In genomic region chr9:115213755-115214264, GRCm38 (mm10) we compare ENCODE assay signal across 23 mouse cellular contexts.
A peak's percentile ranks its signal among the peaks of the same experiment; 100 is the strongest.
DNase-seq lines count a peak whose midpoint lies in the region; ATAC-seq and TF ChIP-seq lines count a peak whose summit lies in the region.
"Had no signal": no experiment of that assay in that cellular context is flagged by ENCODE, and none has a peak within 500 bp of the region (broad histone marks: within the 10 kb centered on the region; RNA-seq: fewer than 3 reads in every experiment).

No protein-coding gene starts in this region.

- TF ChIP-seq CTCF in forebrain, postnatal 0 days (IDR thresholded peaks at IDR 0.05; ENCODE audit: low read depth), result peak; percentile 19; the same call in 1 of the 2 replicates
- TF ChIP-seq CTCF in layer of hippocampus, adult 2 months (conservative IDR thresholded peaks at IDR 0.05), result peak; percentile 41

- no peak overlapping the region for H3K4me3 ChIP-seq in forebrain, postnatal 0 days (ENCODE audit: low read depth, low read length)
- no peak overlapping the region for H3K4me3 ChIP-seq in forebrain, embryonic 13.5 days
- H3K4me3 ChIP-seq in layer of hippocampus, adult 2 months, result no peak overlapping the region
- no peak overlapping the region for H3K4me3 ChIP-seq in midbrain, embryonic 15.5 days
- H3K4me3 ChIP-seq in midbrain, embryonic 13.5 days (replicated peaks), result no peak overlapping the region
- H3K4me3 ChIP-seq: forebrain, embryonic 15.5 days; left cerebral cortex, adult 2 months; liver, embryonic 15.5 days had no signal

- no peak for ATAC-seq in forebrain, postnatal 0 days
- ATAC-seq in forebrain, embryonic 13.5 days, result no peak
- ATAC-seq in midbrain, embryonic 15.5 days (replicated peaks), result no peak
- no peak for ATAC-seq in midbrain, embryonic 13.5 days
- no peak for ATAC-seq in erythroblast, adult 5-6 weeks (replicated peaks; ENCODE audit: low FRiP score, poor library complexity, severe bottlenecking)
- ATAC-seq: forebrain, embryonic 15.5 days; Patski had no signal

- H3K9me3 ChIP-seq in forebrain, postnatal 0 days (ENCODE audit: low read length), result no peaks in the 10 kb centered on the region
- H3K9me3 ChIP-seq in forebrain, embryonic 13.5 days (replicated peaks), result peaks cover 5% of the 10 kb centered on the region; the same call in 1 of the 2 replicates
- no peaks in the 10 kb centered on the region for H3K9me3 ChIP-seq in midbrain, embryonic 15.5 days
- H3K9me3 ChIP-seq in midbrain, embryonic 13.5 days, result no peaks in the 10 kb centered on the region
- H3K9me3 ChIP-seq: forebrain, embryonic 15.5 days; liver, embryonic 15.5 days had no signal

- no peaks in the 10 kb centered on the region for H3K4me1 ChIP-seq in forebrain, postnatal 0 days (ENCODE audit: insufficient read depth)
- H3K4me1 ChIP-seq in forebrain, embryonic 13.5 days, result peaks cover 17% of the 10 kb centered on the region
- H3K4me1 ChIP-seq in midbrain, embryonic 15.5 days, result peaks cover 7% of the 10 kb centered on the region
- H3K4me1 ChIP-seq in midbrain, embryonic 13.5 days (replicated peaks), result peaks cover 15% of the 10 kb centered on the region; the same call in 1 of the 2 replicates
- H3K4me1 ChIP-seq: forebrain, embryonic 15.5 days had no signal

- H3K27ac ChIP-seq in forebrain, postnatal 0 days (ENCODE audit: low read depth, low read length), result no peak overlapping the region
- no peak overlapping the region for H3K27ac ChIP-seq in forebrain, embryonic 13.5 days
- no peak overlapping the region for H3K27ac ChIP-seq in layer of hippocampus, adult 2 months
- H3K27ac ChIP-seq in midbrain, embryonic 15.5 days, result 0 out of 2 replicates have a peak overlapping the region, but pooled peaks have one; percentile 26
- H3K27ac ChIP-seq in midbrain, embryonic 13.5 days, result no peak overlapping the region
- H3K27ac ChIP-seq: forebrain, embryonic 15.5 days; hindbrain, embryonic 14.5 days; left cerebral cortex, adult 2 months; liver, embryonic 15.5 days had no signal

- H3K4me2 ChIP-seq in forebrain, postnatal 0 days (ENCODE audit: low read depth), result no peak overlapping the region
- no peak overlapping the region for H3K4me2 ChIP-seq in forebrain, embryonic 13.5 days
- H3K4me2 ChIP-seq in midbrain, embryonic 15.5 days, result no peak overlapping the region
- H3K4me2 ChIP-seq in midbrain, embryonic 13.5 days (replicated peaks), result no peak overlapping the region
- H3K4me2 ChIP-seq: forebrain, embryonic 15.5 days; hindbrain, embryonic 14.5 days; liver, embryonic 15.5 days had no signal

- 83% methylated on average over 5 of the region's 5 CpGs for whole genome bisulfite sequencing in forebrain, postnatal 0 days
- 85% methylated on average over 5 of the region's 5 CpGs for WGBS in forebrain, embryonic 13.5 days
- 78% methylated on average over 5 of the region's 5 CpGs for WGBS in midbrain, embryonic 15.5 days
- WGBS in midbrain, embryonic 13.5 days, result 75% methylated on average over 5 of the region's 5 CpGs

- H3K36me3 ChIP-seq in forebrain, postnatal 0 days (ENCODE audit: insufficient read depth), result no peaks in the 10 kb centered on the region
- H3K36me3 ChIP-seq in forebrain, embryonic 13.5 days (ENCODE audit: poor library complexity, severe bottlenecking), result no peaks in the 10 kb centered on the region
- H3K36me3 ChIP-seq in midbrain, embryonic 15.5 days (replicated peaks), result no peaks in the 10 kb centered on the region
- H3K36me3 ChIP-seq in midbrain, embryonic 13.5 days, result no peaks in the 10 kb centered on the region
- H3K36me3 ChIP-seq: forebrain, embryonic 15.5 days; liver, embryonic 15.5 days had no signal

- DNase-seq in forebrain, postnatal 0 days, result no peak
- DNase-seq in layer of hippocampus, adult 2 months (ENCODE audit: low spot score in 2 of 2), result no peak
- no peak for DNase-seq in layer of hippocampus, postnatal 25 days (ENCODE audit: extremely low spot score in 1 of 2, low spot score in 1 of 2)
- DNase-seq in yolk sac, embryonic 10.5 days (ENCODE audit: low spot score), result no peak
- DNase-seq: adrenal gland, adult 8-10 months; cerebellum, adult 2 months; cerebellum, postnatal 25 days; embryo, embryonic 11 days; gastrocnemius, postnatal 25 days; heart, postnatal 36 days; kidney, postnatal 36 days; lung, postnatal 10 days; thymus, adult 2 months; thymus, postnatal 4 days had no signal

- no peaks in the 10 kb centered on the region for H3K27me3 ChIP-seq in forebrain, postnatal 0 days (ENCODE audit: insufficient read depth, low read length)
- H3K27me3 ChIP-seq in forebrain, embryonic 13.5 days, result no peaks in the 10 kb centered on the region
- no peaks in the 10 kb centered on the region for H3K27me3 ChIP-seq in midbrain, embryonic 15.5 days (replicated peaks)
- no peaks in the 10 kb centered on the region for H3K27me3 ChIP-seq in midbrain, embryonic 13.5 days
- H3K27me3 ChIP-seq: forebrain, embryonic 15.5 days; liver, embryonic 15.5 days; Patski had no signal

- H3K9ac ChIP-seq in forebrain, postnatal 0 days, result no peak overlapping the region
- no peak overlapping the region for H3K9ac ChIP-seq in forebrain, embryonic 13.5 days
- H3K9ac ChIP-seq in midbrain, embryonic 15.5 days, result no peak overlapping the region
- H3K9ac ChIP-seq in midbrain, embryonic 13.5 days (replicated peaks), result no peak overlapping the region
- H3K9ac ChIP-seq: forebrain, embryonic 15.5 days; hindbrain, embryonic 14.5 days; liver, embryonic 15.5 days had no signal
